Mouse (Mus musculus) macrophage (primary cell): ENCODE measurements around the gene Gm10570. TPM values are rescaled to one million over a fixed set of nuclear protein-coding genes. Genes with fewer than 3 reads are reported as not detected.

Experiments used
- H3K27ac ChIP-seq: fragments of 350-480 bp; formaldehyde crosslinking; 2 replicates; pipeline ENCODE4 v1.9.0; 2021
- H3K36me3 ChIP-seq: fragments of 350-480 bp; formaldehyde crosslinking; 2 replicates; pipeline ENCODE4 v1.9.0; 2021; ENCODE audit errors: inconsistent target
- H3K4me3 ChIP-seq: fragments of 350-480 bp; formaldehyde crosslinking; 2 replicates; pipeline ENCODE4 v1.9.0; 2021; ENCODE audit errors: inconsistent target
- H3K79me2 ChIP-seq: fragments of 350-480 bp; formaldehyde crosslinking; 2 replicates; pipeline ENCODE4 v1.9.0; 2021; ENCODE audit errors: inconsistent target
- WGBS: methylation state at CpG from one replicate; pipeline ENCODE4 v1.1.7; 2026; ENCODE audit warnings: inconsistent platforms; ENCODE audit not compliant: missing documents; 5-methylcytosine and 5-hydroxymethylcytosine counted together
- polyA plus RNA-seq: library from polyadenylated mRNA; stranded (reverse); fragments of 250-400 nt; gene quantifications from 3 replicates; pipeline ENCODE4 v1.2.4, GENCODE M21; 2018; ENCODE audit warnings: inconsistent platforms

Gm10570 gene
- polyA plus RNA-seq, 1 experiment from 2014 or later = not detected

DNA sequence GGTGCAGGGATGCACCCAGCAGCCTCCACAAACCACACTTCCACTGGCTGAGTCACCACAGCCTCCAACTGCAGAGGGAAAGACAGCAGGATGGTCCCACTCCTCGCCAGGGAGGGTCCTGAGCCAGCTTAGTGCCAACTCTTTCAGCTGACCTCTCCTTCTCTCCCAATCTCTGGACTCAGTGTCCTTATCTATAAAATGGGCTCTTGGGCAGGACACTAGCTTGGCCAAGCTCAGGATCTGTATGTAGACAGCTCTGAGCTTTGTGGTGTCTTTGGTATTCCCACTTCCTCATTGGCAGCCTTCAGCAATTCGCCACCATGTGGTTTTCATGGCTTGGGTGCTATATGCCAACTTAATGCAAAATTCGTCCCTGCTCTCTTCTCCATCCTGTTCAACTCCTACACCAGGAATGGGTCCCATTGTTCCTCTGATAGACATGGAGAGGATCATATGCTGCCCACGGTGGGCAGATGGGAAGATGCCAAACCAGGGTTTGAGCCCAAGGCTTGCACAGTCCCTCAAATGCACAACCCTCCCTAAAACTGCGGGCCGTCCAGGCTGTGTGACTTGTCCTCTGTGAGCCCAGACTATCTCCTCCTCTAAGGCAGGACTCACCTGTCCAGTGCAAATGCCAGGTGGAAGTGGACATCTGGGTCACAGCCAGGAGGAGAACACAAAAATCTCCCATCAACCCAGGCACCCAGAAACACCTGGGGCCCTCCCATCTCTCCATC, 37.7 kb downstream of the Gm10570 start:
- Histone ChIP-seq H3K27ac (no peak overlapping the region), H3K79me2 (no peaks in the 10 kb centered on the region), H3K4me3 (no peak overlapping the region), H3K36me3 (no peaks in the 10 kb centered on the region)
- 48% methylated on average over 6 of the region's 6 CpGs for WGBS

DNA sequence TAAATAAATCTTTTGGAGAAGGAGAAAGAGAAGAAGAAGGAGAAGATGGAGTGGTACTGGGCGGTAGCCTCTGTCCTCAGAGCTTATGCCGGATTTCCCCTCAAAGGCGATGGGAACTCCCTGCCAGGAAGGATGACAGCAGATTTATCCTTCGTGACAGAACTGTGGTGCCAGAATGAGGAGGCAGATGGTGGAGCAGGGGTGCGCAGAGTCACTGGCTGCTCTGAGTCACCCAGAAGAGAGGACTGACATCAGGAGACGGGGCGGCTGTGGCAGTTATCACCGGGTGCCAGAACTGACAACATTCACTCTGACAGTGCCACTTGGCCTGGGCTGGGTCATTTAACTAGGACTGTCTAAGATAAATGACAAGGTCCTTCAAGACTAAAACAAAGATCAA, 38.4 kb downstream of the Gm10570 start:
- Histone ChIP-seq H3K4me3 (no peak overlapping the region), H3K27ac (no peak overlapping the region), H3K79me2 (no peaks in the 10 kb centered on the region), H3K36me3 (no peaks in the 10 kb centered on the region)
- 78% methylated on average over 8 of the region's 8 CpGs for WGBS

DNA sequence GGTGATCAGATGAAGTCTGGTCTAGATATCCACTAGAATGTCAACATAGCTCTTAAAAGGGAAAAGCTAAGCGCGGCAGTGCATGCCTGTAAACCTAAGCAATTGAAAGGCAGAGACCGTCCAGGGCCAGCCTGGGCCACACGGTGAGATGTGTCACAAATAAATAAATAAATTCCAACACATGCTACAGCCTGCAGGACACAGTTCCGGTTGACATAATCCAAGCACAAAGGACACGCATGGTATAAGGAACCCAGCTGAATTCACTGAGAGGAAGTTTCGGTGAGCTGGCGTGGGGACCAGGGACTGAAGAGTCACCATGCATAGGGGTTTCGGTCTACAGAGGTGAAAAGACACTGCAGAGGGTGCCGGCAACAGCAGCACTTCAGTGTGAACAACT, 39.7 kb downstream of the Gm10570 start:
- 89% methylated on average over 10 of the region's 10 CpGs for WGBS
- Histone ChIP-seq H3K36me3 (no peaks in the 10 kb centered on the region), H3K4me3 (no peak overlapping the region), H3K79me2 (no peaks in the 10 kb centered on the region), H3K27ac (no peak overlapping the region)

DNA sequence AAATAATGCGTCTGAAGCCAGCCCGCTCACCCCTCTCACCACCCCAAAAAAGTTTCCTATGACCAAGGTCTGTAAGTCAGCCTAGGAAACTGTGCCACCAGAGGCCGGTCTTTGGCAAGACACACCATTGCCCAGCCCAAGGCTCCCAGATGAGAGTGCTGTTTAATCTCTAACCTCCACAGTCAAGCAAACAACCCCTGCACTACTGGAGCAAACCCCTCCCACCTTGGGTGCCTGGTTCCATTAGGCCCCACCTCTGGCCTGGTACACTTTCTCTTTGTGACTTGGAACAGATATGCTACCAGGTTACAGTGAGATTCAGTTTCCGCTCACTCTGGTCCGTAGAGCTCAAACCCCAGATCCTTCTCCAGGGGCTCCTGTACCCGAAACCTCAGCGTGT, 41.4 kb downstream of the Gm10570 start:
- no peaks in the 10 kb centered on the region for H3K79me2 ChIP-seq
- 93% methylated on average over 7 of the region's 7 CpGs for WGBS
- H3K36me3 ChIP-seq = no peaks in the 10 kb centered on the region
- H3K4me3 ChIP-seq = no peak overlapping the region
- H3K27ac ChIP-seq = no peak overlapping the region

DNA sequence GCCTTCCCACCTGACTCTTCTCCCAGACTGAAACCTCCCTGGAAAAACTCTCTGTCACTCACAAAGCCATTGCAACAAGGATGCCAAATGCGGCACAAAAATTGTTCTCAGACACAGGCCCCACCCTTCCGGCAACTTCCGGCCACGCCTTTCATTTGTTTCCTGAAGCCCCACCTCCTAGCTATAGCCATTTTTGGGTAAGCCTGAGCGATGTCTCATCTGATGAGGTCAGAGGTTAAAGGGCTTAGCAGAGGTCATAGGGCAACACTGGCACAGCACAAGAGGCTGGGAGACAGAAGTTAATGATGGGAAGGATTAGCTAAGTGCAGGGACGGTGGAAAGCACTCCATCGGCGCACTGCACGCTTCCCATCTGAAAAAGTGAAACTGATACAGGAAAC, 41.9 kb downstream of the Gm10570 start:
- Histone ChIP-seq H3K27ac (no peak overlapping the region), H3K79me2 (no peaks in the 10 kb centered on the region), H3K36me3 (no peaks in the 10 kb centered on the region), H3K4me3 (no peak overlapping the region)
- 45% methylated on average over 9 of the region's 9 CpGs for WGBS

DNA sequence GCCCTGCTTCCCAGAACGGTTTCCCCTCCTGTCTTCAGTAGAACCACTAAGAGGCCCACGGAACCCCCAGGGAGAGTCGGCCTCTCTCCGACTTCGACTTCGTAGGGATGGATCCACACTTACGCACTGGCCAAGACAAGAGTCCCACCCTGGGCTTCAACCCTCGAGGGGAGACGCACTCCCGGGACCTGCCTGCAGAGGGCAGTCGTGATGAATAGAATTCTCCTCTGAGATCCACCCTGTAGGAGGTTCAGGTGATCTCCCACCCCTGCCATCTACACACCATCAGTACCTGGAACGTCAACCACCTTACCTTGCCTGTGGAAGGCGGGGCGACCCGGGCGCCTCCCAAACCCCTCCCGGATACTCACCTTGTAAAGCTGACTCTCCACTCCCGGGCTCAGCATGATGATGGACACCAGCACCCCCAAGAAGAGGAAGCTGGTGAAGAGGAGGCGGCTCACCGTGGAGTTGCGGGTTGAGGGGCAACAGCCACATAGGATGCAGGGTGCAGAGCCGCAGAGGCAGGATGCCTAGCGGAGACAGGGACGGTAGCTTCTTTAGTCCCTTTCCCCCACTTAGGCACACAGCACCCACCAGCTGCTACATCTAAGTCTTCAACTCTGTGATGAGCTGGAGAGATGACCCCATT, 43.6 kb downstream of the Gm10570 start:
- H3K4me3 ChIP-seq = no peak overlapping the region
- H3K79me2 ChIP-seq = no peaks in the 10 kb centered on the region
- H3K36me3 ChIP-seq = no peaks in the 10 kb centered on the region
- H3K27ac ChIP-seq = no peak overlapping the region
- WGBS = 5% methylated on average over 24 of the region's 24 CpGs

DNA sequence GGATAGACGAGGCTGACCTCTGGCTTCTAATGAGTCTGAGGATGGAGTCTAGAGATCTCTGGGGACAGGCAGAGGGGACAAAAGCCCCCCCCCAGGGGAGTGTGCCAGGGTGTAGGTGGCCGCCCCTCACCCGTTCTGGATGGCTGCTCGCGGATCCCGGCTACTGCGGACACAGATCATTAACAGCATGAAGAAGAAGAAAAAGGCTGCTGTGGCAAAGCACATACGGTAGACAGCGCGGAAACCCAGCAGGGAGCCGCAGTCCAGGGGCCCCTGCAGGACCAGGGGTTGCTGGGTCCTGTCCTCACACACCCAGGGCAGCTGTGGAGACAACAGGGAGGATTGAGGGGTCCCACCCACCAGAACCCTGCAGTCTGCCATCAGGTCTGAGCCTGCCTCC, 44.3 kb downstream of the Gm10570 start:
- Histone ChIP-seq H3K79me2 (no peaks in the 10 kb centered on the region), H3K4me3 (no peak overlapping the region), H3K36me3 (no peaks in the 10 kb centered on the region), H3K27ac (no peak overlapping the region)
- WGBS = 32% methylated on average over 11 of the region's 11 CpGs

DNA sequence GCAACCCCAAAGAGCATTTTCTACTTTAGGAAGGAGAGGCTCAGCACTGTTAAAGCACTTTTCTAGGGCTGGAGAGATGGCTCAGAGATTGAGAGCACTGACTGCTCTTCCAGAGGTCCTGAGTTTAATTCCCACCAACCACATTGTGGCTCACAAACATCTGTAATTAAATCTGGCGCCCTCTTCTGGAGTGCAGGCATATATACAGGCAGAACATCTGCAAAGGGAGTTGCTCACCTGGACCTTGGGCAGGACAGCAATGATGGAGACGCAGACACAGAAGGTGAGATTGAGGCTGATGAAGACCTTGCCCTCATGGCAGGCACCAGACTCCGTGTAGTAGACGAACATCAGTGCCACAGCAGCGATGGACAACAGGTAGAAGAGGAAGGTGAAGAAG, 48.1 kb downstream of the Gm10570 start:
- WGBS = 28% methylated on average over 5 of the region's 5 CpGs
- no peaks in the 10 kb centered on the region for H3K36me3 ChIP-seq

More for the DNA sequence above, 48.1 kb downstream of the Gm10570 start:
- Histone ChIP-seq H3K79me2 (no peaks in the 10 kb centered on the region), H3K4me3 (no peak overlapping the region), H3K27ac (no peak overlapping the region)

Other genes starting within 250 kb of the Gm10570 start
- gene Pef1, start 206.1 kb downstream of the Gm10570 start, polyA plus RNA-seq = 17.5 to 36.8 TPM (median 33.1 TPM) in 3 replicates
- not detected in 3 replicates for gene Hcrtr1, start 169.3 kb downstream of the Gm10570 start, polyA plus RNA-seq
- 0.28 to 0.41 TPM in 2 of 3 replicates, not detected in the other for gene Tinagl1, start 133.6 kb downstream of the Gm10570 start, polyA plus RNA-seq
- not detected in 3 replicates for gene Gm853, start 86.3 kb downstream of the Gm10570 start, polyA plus RNA-seq
- not detected in 3 replicates for gene Serinc2, start 29.5 kb downstream of the Gm10570 start, polyA plus RNA-seq
- gene Fabp3, start 79 bp downstream of the Gm10570 start, polyA plus RNA-seq = 18.8 to 65.8 TPM (median 23.5 TPM) in 3 replicates
- gene Zcchc17, start 51.3 kb upstream of the Gm10570 start, polyA plus RNA-seq = 18.6 to 32.0 TPM (median 25.5 TPM) in 3 replicates
- 16.4 to 36.1 TPM (median 19.1 TPM) in 3 replicates for gene Snrnp40, start 51.5 kb upstream of the Gm10570 start, polyA plus RNA-seq